In the genomic region with DNA sequence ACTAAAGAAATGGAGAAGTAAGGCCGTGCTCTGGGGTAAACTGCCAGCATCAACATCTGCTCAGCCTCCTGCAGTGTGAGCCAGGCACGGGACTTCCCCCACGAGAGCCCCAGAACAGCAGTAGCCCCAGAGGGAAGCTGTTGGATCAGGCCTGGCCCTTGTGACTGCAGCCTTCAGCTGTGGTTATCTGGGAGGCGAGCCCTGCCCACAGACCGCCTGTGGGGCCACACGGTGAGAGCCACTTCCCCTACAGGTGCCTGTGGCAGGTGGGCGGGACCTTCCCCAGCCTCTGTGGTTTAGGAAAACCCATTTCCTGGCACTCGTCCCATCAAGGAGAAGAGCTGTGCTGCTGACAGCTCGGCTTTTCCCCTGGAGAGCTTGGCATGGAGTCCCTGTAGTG, we compare ENCODE assay signal across 8 mouse cellular contexts. TPM values are rescaled to one million over a fixed set of nuclear protein-coding genes. Genes with fewer than 3 reads are reported as not detected.
DNase-seq lines count a peak whose midpoint lies in the region; ATAC-seq lines count a peak whose summit lies in the region.

No protein-coding gene starts in this region.

- intact Hi-C loops in left cerebral cortex, postnatal 14 days (cut with DNase I): no loop called here
- intact Hi-C loops in left cerebral cortex, postnatal 4 days (cut with DNase I): no loop called here

- H3K27me3 ChIP-seq in heart, embryonic 12.5 days (replicated peaks): no peaks in the 10 kb centered on the region
- H3K27me3 ChIP-seq in stomach, embryonic 16.5 days (ENCODE audit: control insufficient read depth, insufficient read depth, low read length): no peaks in the 10 kb centered on the region

- H3K9ac ChIP-seq in heart, embryonic 12.5 days: 0 out of 2 replicates have a peak overlapping the region, but pooled peaks have one; percentile 0
- H3K9ac ChIP-seq in stomach, embryonic 16.5 days (ENCODE audit: low read length): peak overlapping the region; percentile 50

- H3K4me1 ChIP-seq in heart, embryonic 12.5 days (replicated peaks): peaks cover 26% of the 10 kb centered on the region
- H3K4me1 ChIP-seq in stomach, embryonic 16.5 days (ENCODE audit: control insufficient read depth, insufficient read depth, low read length): peaks cover 24% of the 10 kb centered on the region

- no peak overlapping the region for H3K4me2 ChIP-seq in heart, embryonic 12.5 days
- peak overlapping the region; percentile 12; the same call in 1 of the 2 replicates for H3K4me2 ChIP-seq in stomach, embryonic 16.5 days (ENCODE audit: low read depth, low read length)

- DNase-seq in left cerebral cortex, postnatal 14 days (ENCODE audit: low spot score in 2 of 2): peak; percentile 46 to 60
- DNase-seq in left cerebral cortex, postnatal 4 days: no peak
- DNase-seq in adipocyte (ENCODE audit: low spot score): peak; percentile 69
- DNase-seq in kidney, postnatal 14 days: peak; percentile 40
- DNase-seq in cerebellum, adult 18-20 months: no peak

- H3K36me3 ChIP-seq in heart, embryonic 12.5 days: peaks cover 21% of the 10 kb centered on the region
- peaks cover 8% of the 10 kb centered on the region; the same call in 1 of the 2 replicates for H3K36me3 ChIP-seq in stomach, embryonic 16.5 days (ENCODE audit: control insufficient read depth, insufficient read depth, low read length)

- H3K27ac ChIP-seq in heart, embryonic 12.5 days (ENCODE audit: poor library complexity, severe bottlenecking): no peak overlapping the region
- H3K27ac ChIP-seq in stomach, embryonic 16.5 days (ENCODE audit: low read length): peak overlapping the region; percentile 92

- H3K9me3 ChIP-seq in heart, embryonic 12.5 days (replicated peaks): peaks cover 10% of the 10 kb centered on the region
- 0 out of 2 replicates have a peak, but pooled peaks cover 3% of the 10 kb centered on the region for H3K9me3 ChIP-seq in stomach, embryonic 16.5 days (replicated peaks; ENCODE audit: control insufficient read depth, low read length)

- ATAC-seq in heart, embryonic 12.5 days (ENCODE audit: insufficient number of reproducible peaks, low FRiP score): no peak
- peak; percentile 91 for ATAC-seq in megakaryocyte, adult 5-6 weeks (ENCODE audit: poor library complexity, severe bottlenecking)
- peak; percentile 82 for ATAC-seq in stomach, embryonic 16.5 days (ENCODE audit: insufficient read depth, low FRiP score)

- WGBS in heart, embryonic 12.5 days: 9% methylated on average over 9 of the region's 9 CpGs
- WGBS in stomach, embryonic 16.5 days: 9% methylated on average over 9 of the region's 9 CpGs

- no peak overlapping the region for H3K4me3 ChIP-seq in heart, embryonic 12.5 days
- H3K4me3 ChIP-seq in stomach, embryonic 16.5 days (replicated peaks; ENCODE audit: low read length): no peak overlapping the region

RNA-seq across cellular contexts. Expression of a gene that starts 3.2 kb away (rescaled TPM):
- total RNA-seq in left cerebral cortex, postnatal 14 days (2021): 100 to 1,000 TPM; 218 TPM
- total RNA-seq in left cerebral cortex, postnatal 4 days (2021): 100 to 1,000 TPM; 237 to 241 TPM
- polyA plus RNA-seq in heart, embryonic 12.5 days (2016; fragmentation: Nextera tagmentation; extraction: Ambion mirVana): 33.1 and 35.6 TPM in 2 replicates
- total RNA-seq in megakaryocyte, adult 5-6 weeks (2015): 25.1 and 29.7 TPM in 2 replicates
- 37.2 and 43.5 TPM in 2 replicates for total RNA-seq in megakaryocyte, adult 5-6 weeks (2017)
- polyA plus RNA-seq in stomach, embryonic 16.5 days (2015; fragmentation: Nextera tagmentation; extraction: Ambion mirVana): 37.9 and 41.7 TPM in 2 replicates

RNA-seq across cellular contexts. Expression of a gene that starts 22.4 kb away (rescaled TPM):
- 100 to 1,000 TPM; 196 to 202 TPM for total RNA-seq in left cerebral cortex, postnatal 14 days (2021)
- 100 to 1,000 TPM; 174 to 177 TPM for total RNA-seq in left cerebral cortex, postnatal 4 days (2021)
- polyA plus RNA-seq in heart, embryonic 12.5 days (2016; fragmentation: Nextera tagmentation; extraction: Ambion mirVana): 746 and 756 TPM in 2 replicates
- total RNA-seq in megakaryocyte, adult 5-6 weeks (2015): 182 and 183 TPM in 2 replicates
- 110 and 120 TPM in 2 replicates for total RNA-seq in megakaryocyte, adult 5-6 weeks (2017)
- polyA plus RNA-seq in stomach, embryonic 16.5 days (2015; fragmentation: Nextera tagmentation; extraction: Ambion mirVana): 399 and 401 TPM in 2 replicates

RNA-seq across cellular contexts. Expression of a gene that starts 26.8 kb away (rescaled TPM):
- total RNA-seq in left cerebral cortex, postnatal 14 days (2021): 10 to 100 TPM in 1 of 2 experiments, 1 to 10 TPM in 1; 9.5 to 10.5 TPM
- 10 to 100 TPM; 37.0 to 39.0 TPM for total RNA-seq in left cerebral cortex, postnatal 4 days (2021)
- 245 and 246 TPM in 2 replicates for polyA plus RNA-seq in heart, embryonic 12.5 days (2016; fragmentation: Nextera tagmentation; extraction: Ambion mirVana)
- total RNA-seq in megakaryocyte, adult 5-6 weeks (2015): not detected in 2 replicates
- total RNA-seq in megakaryocyte, adult 5-6 weeks (2017): not detected in 2 replicates
- 423 and 500 TPM in 2 replicates for polyA plus RNA-seq in stomach, embryonic 16.5 days (2015; fragmentation: Nextera tagmentation; extraction: Ambion mirVana)

Comparison
In these comparisons a context has a peak if more than half of its experiments do, and no peak if none do; other contexts are left out.
1. DNase-seq: peak in left cerebral cortex, postnatal 14 days (2 of 2), adipocyte (single experiment) and kidney, postnatal 14 days (single experiment); none in left cerebral cortex, postnatal 4 days (single experiment) and cerebellum, adult 18-20 months (0 of 2).
2. RNA of a gene that starts 3.2 kb away (total RNA-seq): 237 to 241 TPM in left cerebral cortex, postnatal 4 days and 218 TPM in left cerebral cortex, postnatal 14 days; 25.1 to 43.5 TPM in megakaryocyte, adult 5-6 weeks; every median in the first group is over 4 times any median in the second.
3. RNA of a gene that starts 26.8 kb away (total RNA-seq): 37.0 to 39.0 TPM in left cerebral cortex, postnatal 4 days and 9.5 to 10.5 TPM in left cerebral cortex, postnatal 14 days; not detected in megakaryocyte, adult 5-6 weeks; every median in the first group is over 10 times any median in the second.